Mouse (Mus musculus) hindbrain, embryonic 10.5 days (tissue): ENCODE measurements around the gene Kcnh5. TPM values are rescaled to one million over a fixed set of nuclear protein-coding genes. Genes with fewer than 3 reads are reported as not detected.

ENCODE experiments used
- DNase-seq: peaks from one replicate; pipeline ENCODE4 v3.0.0-alpha.2; 2017; ENCODE audit warnings: low spot score
- H3K27ac ChIP-seq: fragments of 300-500 bp; sonication (generic); 2 replicates; pipeline ENCODE4 v1.5.1; 2016; ENCODE audit warnings: mild to moderate bottlenecking, moderate library complexity
- H3K27me3 ChIP-seq: fragments of 300-500 bp; sonication (generic); 2 replicates; pipeline ENCODE4 v1.6.1; 2016; ENCODE audit warnings: mild to moderate bottlenecking; ENCODE audit not compliant: poor library complexity, insufficient read depth, severe bottlenecking
- H3K36me3 ChIP-seq: fragments of 300-500 bp; sonication (generic); 2 replicates; pipeline ENCODE4 v1.6.1; 2016; ENCODE audit warnings: mild to moderate bottlenecking, moderate library complexity
- H3K4me1 ChIP-seq: fragments of 300-500 bp; sonication (generic); replicated peaks from 2 replicates; pipeline ENCODE4 v1.6.1; 2016; ENCODE audit warnings: mild to moderate bottlenecking
- H3K4me3 ChIP-seq: fragments of 300-500 bp; sonication (generic); 2 replicates; pipeline ENCODE4 v1.5.1; 2016; ENCODE audit warnings: mild to moderate bottlenecking, moderate library complexity
- H3K9me3 ChIP-seq: fragments of 300-500 bp; sonication (generic); 2 replicates; pipeline ENCODE4 v1.6.1; 2016; ENCODE audit warnings: mild to moderate bottlenecking, moderate library complexity
- WGBS: fragments of 180-500 bp; shearing (Covaris S2); methylation state at CpG from one replicate; pipeline ENCODE4 v1.1.7; 2016; 5-methylcytosine and 5-hydroxymethylcytosine counted together
- polyA plus RNA-seq: library from polyadenylated mRNA; unstranded; fragments of >200 nt; fragmentation: Nextera tagmentation; extraction: Ambion mirVana; gene quantifications from 2 replicates; pipeline ENCODE4 v1.2.1, GENCODE M21; 2016

Kcnh5 gene
- polyA plus RNA-seq, result 0.30 and 0.46 TPM in 2 replicates

DNA sequence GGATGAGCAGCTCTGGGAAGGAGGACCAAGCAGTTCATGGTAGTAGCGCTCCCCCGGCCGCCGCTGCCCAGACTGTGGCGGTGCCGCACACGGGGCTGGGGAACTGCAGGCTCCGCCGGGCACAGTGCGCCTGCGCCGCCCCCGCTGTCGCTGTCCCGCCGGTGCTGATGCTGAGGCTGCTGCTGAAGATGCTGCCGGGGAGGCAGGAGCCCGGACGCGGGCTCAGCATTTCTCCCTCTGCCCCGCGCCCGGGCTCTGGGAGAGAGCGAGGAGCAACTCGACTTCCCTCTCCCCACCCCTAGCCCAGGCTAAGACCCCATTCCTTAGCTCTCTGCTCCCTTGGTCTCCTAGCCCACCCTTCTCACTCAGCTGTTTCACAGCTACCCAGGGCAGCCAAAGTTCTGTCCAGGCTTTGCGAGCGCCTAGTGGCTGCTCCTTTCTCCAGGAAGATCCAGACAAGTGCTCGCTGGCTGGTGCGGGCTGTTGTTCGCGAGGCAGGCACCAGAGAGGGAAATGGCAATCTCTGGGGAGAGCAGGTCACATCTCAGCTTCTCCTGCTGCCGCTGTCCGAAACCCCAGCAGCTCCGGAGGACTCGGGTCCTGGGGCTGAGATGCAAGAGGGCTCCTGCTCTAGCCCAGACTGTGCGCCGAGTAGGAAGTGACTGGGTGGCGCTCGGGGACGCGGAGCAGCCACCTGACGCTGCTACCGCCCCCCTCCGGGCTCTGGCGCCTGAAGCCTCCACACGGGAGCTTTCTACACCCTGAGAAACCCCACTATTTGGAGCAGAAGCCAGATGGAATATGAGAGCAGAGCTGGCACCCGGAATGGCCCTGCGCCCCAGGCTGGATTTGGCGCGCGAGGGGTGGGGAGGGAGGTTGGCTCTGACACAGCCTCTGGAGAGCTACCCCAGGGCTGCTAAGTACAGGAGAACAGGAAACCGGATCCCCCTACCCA lies at the start of gene Kcnh5:
TSS of gene Kcnh5 (minus strand) at position 642 of the 955 bp plus-strand sequence.
- Histone ChIP-seq H3K9me3 (no peaks in the 10 kb centered on the region), H3K4me3 (peak within 1 kb of the TSS; percentile 63), H3K4me1 (peaks cover 24% of the 10 kb centered on the region), H3K27me3 (peaks cover 50% of the 10 kb centered on the region), H3K27ac (peak within 1 kb of the TSS; percentile 78), H3K36me3 (no peaks in the 10 kb centered on the region)
- WGBS, result under 1% methylated on average over 52 of the region's 52 CpGs
- DNase-seq, result peak; percentile 83

GRCm38 (mm10) chr12:75223966-75224365 lies 46.8 kb upstream of the Kcnh5 start:
- no peak overlapping the region for H3K4me3 ChIP-seq
- 79% methylated on average over 1 of the region's 1 CpGs for WGBS
- H3K27me3 ChIP-seq, result no peaks in the 10 kb centered on the region
- H3K36me3 ChIP-seq, result no peaks in the 10 kb centered on the region
- no peaks in the 10 kb centered on the region for H3K9me3 ChIP-seq
- H3K27ac ChIP-seq, result no peak overlapping the region
- H3K4me1 ChIP-seq, result no peaks in the 10 kb centered on the region
- DNase-seq, result no peak

- Histone ChIP-seq H3K27me3 (no peaks in the 10 kb centered on the region), H3K36me3 (no peaks in the 10 kb centered on the region), H3K27ac (no peak overlapping the region), H3K9me3 (no peaks in the 10 kb centered on the region), H3K4me1 (no peaks in the 10 kb centered on the region), H3K4me3 (no peak overlapping the region)
- whole genome bisulfite sequencing, result 77% methylated on average over 2 of the region's 2 CpGs
- no peak for DNase-seq
These were observed 12.3 kb upstream of the Kcnh5 start for GRCm38 (mm10) chr12:75189413-75189812.

DNA sequence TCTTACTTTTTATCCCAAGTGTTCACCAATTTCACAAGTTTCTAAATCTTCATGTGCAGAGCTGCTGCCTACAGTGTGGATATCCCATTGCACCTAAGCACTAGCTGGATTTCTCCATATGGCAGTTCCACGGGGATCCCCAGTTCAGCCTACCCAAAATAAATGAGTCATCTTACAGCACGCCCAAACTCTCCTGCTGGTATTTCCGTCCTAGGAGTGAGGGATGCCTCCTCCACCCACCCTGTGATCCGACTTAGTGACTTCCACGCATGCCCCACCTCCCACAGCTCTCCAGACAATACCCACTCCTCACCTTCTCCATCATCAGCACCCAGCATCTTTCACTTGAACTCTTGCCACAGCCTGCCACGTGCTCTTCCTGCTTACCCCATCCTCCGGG lies 5.5 kb upstream of the Kcnh5 start:
- H3K36me3 ChIP-seq, result no peaks in the 10 kb centered on the region
- no peak overlapping the region for H3K4me3 ChIP-seq
- DNase-seq, result no peak
- H3K4me1 ChIP-seq, result peaks cover 6% of the 10 kb centered on the region
- H3K27me3 ChIP-seq, result peaks cover 22% of the 10 kb centered on the region
- 80% methylated on average over 7 of the region's 7 CpGs for WGBS
- H3K27ac ChIP-seq, result no peak overlapping the region
- no peaks in the 10 kb centered on the region for H3K9me3 ChIP-seq

DNA sequence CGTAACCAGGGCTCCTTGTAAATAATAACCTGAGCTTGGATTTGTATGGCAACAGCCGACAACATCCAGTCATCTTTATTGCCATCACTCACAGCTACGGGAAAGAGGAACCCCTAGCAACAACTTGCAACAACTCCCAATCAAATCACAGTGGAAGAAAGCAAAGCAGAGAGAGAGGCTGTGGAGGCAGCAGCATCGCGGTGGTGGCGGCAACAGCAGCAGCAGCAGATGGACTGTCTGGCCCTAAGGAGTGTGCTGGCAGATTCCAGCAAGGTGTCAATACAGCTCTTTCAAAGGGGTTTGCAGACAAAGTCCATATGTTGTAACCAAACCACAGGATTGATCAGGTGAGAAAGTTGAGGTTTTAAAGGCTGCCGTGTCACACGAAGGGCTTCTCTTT lies 2.4 kb upstream of the Kcnh5 start:
- peaks cover 50% of the 10 kb centered on the region for H3K27me3 ChIP-seq
- H3K4me3 ChIP-seq, result no peak overlapping the region
- H3K4me1 ChIP-seq, result peaks cover 24% of the 10 kb centered on the region
- WGBS, result 65% methylated on average over 8 of the region's 8 CpGs
- no peaks in the 10 kb centered on the region for H3K36me3 ChIP-seq
- H3K9me3 ChIP-seq, result no peaks in the 10 kb centered on the region
- DNase-seq, result no peak
- H3K27ac ChIP-seq, result no peak overlapping the region

DNA sequence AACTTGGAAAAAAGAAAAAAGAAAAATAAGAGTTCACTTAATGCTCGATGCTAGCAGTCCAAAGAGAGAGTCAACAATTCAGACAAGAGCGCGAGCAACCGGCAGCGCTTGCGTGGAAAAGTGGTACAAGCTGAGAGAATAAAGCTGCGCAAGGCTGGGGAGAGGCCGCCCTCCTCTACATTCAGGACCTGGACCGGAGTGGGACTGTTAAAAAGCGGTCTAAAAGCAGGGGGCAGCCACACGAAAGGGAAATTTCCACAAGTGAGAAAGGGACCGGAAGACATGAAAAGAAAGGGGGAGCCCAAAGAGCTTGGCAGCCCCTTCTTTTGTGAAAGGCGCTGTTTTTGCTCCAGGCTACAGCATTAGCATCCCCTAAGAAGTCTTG lies 506 bp upstream of the Kcnh5 start:
- no peaks in the 10 kb centered on the region for H3K9me3 ChIP-seq
- DNase-seq, result no peak
- WGBS, result 3% methylated on average over 13 of the region's 13 CpGs
- no peaks in the 10 kb centered on the region for H3K36me3 ChIP-seq
- peak overlapping the region; percentile 63 for H3K4me3 ChIP-seq
- H3K27me3 ChIP-seq, result peaks cover 50% of the 10 kb centered on the region
- H3K4me1 ChIP-seq, result peaks cover 24% of the 10 kb centered on the region
- peak overlapping the region; percentile 78 for H3K27ac ChIP-seq

DNA sequence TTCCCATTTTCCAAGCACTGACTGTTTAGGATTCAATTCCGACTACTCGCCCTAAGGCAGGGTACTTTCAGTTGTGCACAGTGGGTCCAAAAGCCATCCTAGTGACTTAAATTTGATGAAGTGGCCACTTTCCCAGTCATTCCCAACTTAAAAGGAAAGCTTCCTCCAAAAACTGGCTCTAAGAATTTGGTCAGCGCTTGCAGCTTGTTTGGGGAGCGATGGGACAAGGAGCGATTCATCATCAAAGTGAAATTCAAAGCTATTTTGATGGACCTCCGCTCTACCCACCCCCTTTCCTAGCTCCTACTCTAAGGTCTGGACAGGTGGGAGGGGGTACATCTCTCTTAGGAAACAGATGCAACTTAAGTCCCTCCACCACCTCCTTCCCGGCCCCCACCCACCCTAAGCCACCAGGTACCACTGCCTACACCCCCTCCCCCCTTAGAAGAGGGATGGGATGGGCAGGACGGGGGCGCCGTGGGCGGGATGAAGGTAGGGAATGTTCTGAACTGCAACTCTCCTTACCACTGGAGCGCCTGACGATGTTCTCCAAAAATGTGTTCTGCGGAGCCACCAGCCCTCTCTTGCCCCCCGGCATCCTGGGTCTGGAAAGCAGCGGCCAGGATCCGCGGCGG lies 1.1 kb downstream of the Kcnh5 start:
- Histone ChIP-seq H3K27me3 (peaks cover 50% of the 10 kb centered on the region), H3K36me3 (no peaks in the 10 kb centered on the region), H3K9me3 (no peaks in the 10 kb centered on the region), H3K27ac (peak overlapping the region; percentile 78), H3K4me3 (peak overlapping the region; percentile 63), H3K4me1 (peaks cover 24% of the 10 kb centered on the region)
- DNase-seq, result no peak
- WGBS, result 4% methylated on average over 19 of the region's 19 CpGs

DNA sequence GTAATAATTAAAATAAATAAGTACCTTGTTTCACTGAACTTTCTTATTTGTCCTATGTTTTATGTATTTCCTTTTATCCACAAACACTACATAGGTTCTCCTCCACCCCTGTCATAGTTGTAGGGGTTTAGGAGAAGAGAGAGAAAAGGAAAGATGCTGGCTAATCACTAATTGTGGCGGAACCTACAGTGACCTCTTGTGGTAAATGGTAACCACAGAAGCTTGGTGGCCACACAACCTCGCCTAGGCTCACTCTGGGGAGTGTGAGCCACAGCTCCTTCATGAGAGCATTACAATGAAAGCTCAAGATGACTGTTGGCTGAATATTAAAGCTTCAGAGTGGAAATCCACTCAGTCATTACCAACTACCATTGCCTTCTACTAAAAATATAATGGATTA lies 6.2 kb downstream of the Kcnh5 start:
- H3K4me1 ChIP-seq, result peaks cover 2% of the 10 kb centered on the region; the same call in 1 of the 2 replicates
- H3K9me3 ChIP-seq, result no peaks in the 10 kb centered on the region
- no peak for DNase-seq
- no peak overlapping the region for H3K27ac ChIP-seq
- no peaks in the 10 kb centered on the region for H3K36me3 ChIP-seq
- H3K27me3 ChIP-seq, result peaks cover 15% of the 10 kb centered on the region
- no peak overlapping the region for H3K4me3 ChIP-seq
- 27% methylated on average over 2 of the region's 2 CpGs for WGBS

GRCm38 (mm10) chr12:75153076-75153568 lies 24.0 kb downstream of the Kcnh5 start:
- H3K27ac ChIP-seq, result no peak overlapping the region
- no peaks in the 10 kb centered on the region for H3K27me3 ChIP-seq
- WGBS, result 96% methylated on average over 2 of the region's 2 CpGs
- no peak for DNase-seq
- no peaks in the 10 kb centered on the region for H3K9me3 ChIP-seq
- H3K4me1 ChIP-seq, result no peaks in the 10 kb centered on the region
- no peaks in the 10 kb centered on the region for H3K36me3 ChIP-seq
- no peak overlapping the region for H3K4me3 ChIP-seq

- Histone ChIP-seq H3K27me3 (no peaks in the 10 kb centered on the region), H3K4me1 (no peaks in the 10 kb centered on the region), H3K4me3 (no peak overlapping the region), H3K9me3 (no peaks in the 10 kb centered on the region), H3K27ac (no peak overlapping the region), H3K36me3 (no peaks in the 10 kb centered on the region)
- DNase-seq, result no peak
- WGBS, result 96% methylated on average over 1 of the region's 1 CpGs
These were observed 37.3 kb downstream of the Kcnh5 start for GRCm38 (mm10) chr12:75139792-75140191.

GRCm38 (mm10) chr12:75091921-75092320 lies 85.2 kb downstream of the Kcnh5 start:
- no peaks in the 10 kb centered on the region for H3K9me3 ChIP-seq
- H3K4me3 ChIP-seq, result no peak overlapping the region
- WGBS, result 75% methylated on average over 5 of the region's 5 CpGs
- H3K27ac ChIP-seq, result no peak overlapping the region
- no peaks in the 10 kb centered on the region for H3K27me3 ChIP-seq
- no peak for DNase-seq
- no peaks in the 10 kb centered on the region for H3K36me3 ChIP-seq
- no peaks in the 10 kb centered on the region for H3K4me1 ChIP-seq

DNA sequence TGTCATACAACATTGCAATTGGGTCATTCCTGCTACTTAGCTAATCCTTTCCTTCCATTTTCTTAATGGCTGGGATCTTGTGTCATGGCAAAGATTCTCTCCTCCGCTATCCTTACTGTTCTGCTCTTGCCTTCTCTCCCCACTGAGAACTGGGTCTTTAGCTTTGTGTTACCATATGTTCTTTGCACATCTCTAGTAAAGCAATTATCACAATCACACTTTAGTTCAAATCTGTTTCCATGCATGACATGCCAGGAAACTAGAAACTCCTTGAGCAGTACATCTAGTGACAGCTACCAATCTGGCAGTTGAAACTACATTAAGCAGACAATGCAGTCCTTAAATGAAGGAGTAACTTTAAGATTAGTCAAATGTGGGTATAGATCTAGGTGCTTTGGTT lies 86.2 kb downstream of the Kcnh5 start:
- 98% methylated on average over 1 of the region's 1 CpGs for WGBS
- Histone ChIP-seq H3K27me3 (no peaks in the 10 kb centered on the region), H3K36me3 (no peaks in the 10 kb centered on the region), H3K4me3 (no peak overlapping the region), H3K27ac (no peak overlapping the region), H3K9me3 (no peaks in the 10 kb centered on the region), H3K4me1 (no peaks in the 10 kb centered on the region)
- no peak for DNase-seq

GRCm38 (mm10) chr12:75077175-75077574 lies 100.0 kb downstream of the Kcnh5 start:
- no peaks in the 10 kb centered on the region for H3K9me3 ChIP-seq
- H3K4me3 ChIP-seq, result no peak overlapping the region
- no peak for DNase-seq
- no peaks in the 10 kb centered on the region for H3K36me3 ChIP-seq
- H3K27ac ChIP-seq, result no peak overlapping the region
- no peaks in the 10 kb centered on the region for H3K4me1 ChIP-seq
- no peaks in the 10 kb centered on the region for H3K27me3 ChIP-seq
- 75% methylated on average over 5 of the region's 5 CpGs for WGBS
